ENCODE assay signal across 8 mouse cellular contexts in genomic region chr5:146905486-146906172, GRCm38 (mm10). TPM values are rescaled to one million over a fixed set of nuclear protein-coding genes. Genes with fewer than 3 reads are reported as not detected.
DNase-seq lines count a peak whose midpoint lies in the region; ATAC-seq and TF ChIP-seq lines count a peak whose summit lies in the region.

No protein-coding gene starts in this region.

- TF ChIP-seq EP300 in ES-Bruce4 (IDR thresholded peaks at IDR 0.05; ENCODE audit: insufficient read depth, low read depth, low read length) = no peak

- H3K27ac ChIP-seq in ES-Bruce4 (ENCODE audit: insufficient read depth, low read length) = no peak overlapping the region
- no peak overlapping the region for H3K27ac ChIP-seq in heart, embryonic 15.5 days
- H3K27ac ChIP-seq in neural tube, embryonic 14.5 days (ENCODE audit: low read depth, low read length) = no peak overlapping the region

- peak overlapping the region; percentile 50 for H3K4me2 ChIP-seq in heart, embryonic 15.5 days
- H3K4me2 ChIP-seq in neural tube, embryonic 14.5 days (ENCODE audit: low read depth, low read length) = 0 out of 2 replicates have a peak overlapping the region, but pooled peaks have one; percentile 9

- no peaks in the 10 kb centered on the region for H3K27me3 ChIP-seq in ES-Bruce4 (ENCODE audit: control insufficient read depth, insufficient read depth, low read length, poor library complexity, severe bottlenecking)
- no peaks in the 10 kb centered on the region for H3K27me3 ChIP-seq in heart, embryonic 15.5 days
- no peaks in the 10 kb centered on the region for H3K27me3 ChIP-seq in neural tube, embryonic 14.5 days (ENCODE audit: control insufficient read depth, insufficient read depth, low read length)

- no peaks in the 10 kb centered on the region for H3K9me3 ChIP-seq in ES-Bruce4 (replicated peaks; ENCODE audit: control insufficient read depth, insufficient read depth, low read length, poor library complexity, severe bottlenecking)
- no peaks in the 10 kb centered on the region for H3K9me3 ChIP-seq in heart, embryonic 15.5 days (replicated peaks)
- H3K9me3 ChIP-seq in neural tube, embryonic 14.5 days (ENCODE audit: control insufficient read depth, low read length) = no peaks in the 10 kb centered on the region

- peaks cover 4% of the 10 kb centered on the region for H3K4me1 ChIP-seq in ES-Bruce4 (ENCODE audit: control insufficient read depth, insufficient read depth, low read length)
- peaks cover 8% of the 10 kb centered on the region for H3K4me1 ChIP-seq in heart, embryonic 15.5 days (replicated peaks)
- no peaks in the 10 kb centered on the region for H3K4me1 ChIP-seq in neural tube, embryonic 14.5 days (ENCODE audit: control insufficient read depth, insufficient read depth, low read length)

- peak; percentile 77 for TF ChIP-seq CTCF in ES-Bruce4 (IDR thresholded peaks at IDR 0.05; ENCODE audit: low read depth, low read length)

- ATAC-seq in heart, embryonic 15.5 days (replicated peaks; ENCODE audit: insufficient number of reproducible peaks, insufficient read depth, low FRiP score, low read depth) = no peak
- ATAC-seq in neural tube, embryonic 14.5 days (ENCODE audit: low read depth) = peak; percentile 64

- no peak for TF ChIP-seq POLR2A in ES-Bruce4 (IDR thresholded peaks at IDR 0.05; ENCODE audit: insufficient read depth, low read length)

- no peak overlapping the region for H3K9ac ChIP-seq in ES-Bruce4 (ENCODE audit: low read depth, poor library complexity, severe bottlenecking)
- no peak overlapping the region for H3K9ac ChIP-seq in heart, embryonic 15.5 days
- no peak overlapping the region for H3K9ac ChIP-seq in neural tube, embryonic 14.5 days (replicated peaks; ENCODE audit: low read depth, low read length)

- H3K36me3 ChIP-seq in ES-Bruce4 (ENCODE audit: control insufficient read depth, insufficient read depth, low read length, poor library complexity, severe bottlenecking) = no peaks in the 10 kb centered on the region
- H3K36me3 ChIP-seq in heart, embryonic 15.5 days = no peaks in the 10 kb centered on the region
- H3K36me3 ChIP-seq in neural tube, embryonic 14.5 days (ENCODE audit: control insufficient read depth, insufficient read depth, low read length) = no peaks in the 10 kb centered on the region

- H3K4me3 ChIP-seq in ES-Bruce4 (ENCODE audit: low read depth, low read length) = peak overlapping the region; percentile 8; the same call in 1 of the 2 replicates
- no peak overlapping the region for H3K4me3 ChIP-seq in heart, embryonic 15.5 days
- no peak overlapping the region for H3K4me3 ChIP-seq in neural tube, embryonic 14.5 days (ENCODE audit: low read depth, low read length)

- DNase-seq in c-Kit-positive CD71-negative TER-119-negative erythroid progenitor cells, embryonic 14.5 days (ENCODE audit: low read depth) = peak; percentile 83
- peak; percentile 19 for DNase-seq in fibroblast of lung, adult 2 months (ENCODE audit: low read depth)
- peak; percentile 77 for DNase-seq in kidney, postnatal 14 days
- DNase-seq in lung, adult 18-20 months = peak; percentile 64
- DNase-seq in testis, postnatal 14 days (ENCODE audit: low spot score) = peak; percentile 53

- 25% methylated on average over 14 of the region's 14 CpGs for WGBS in heart, embryonic 15.5 days
- 26% methylated on average over 14 of the region's 14 CpGs for WGBS in neural tube, embryonic 14.5 days

RNA-seq across cellular contexts. Expression of gene Gtf3a, which starts 42.8 kb away (rescaled TPM):
- 75.9 and 80.6 TPM in 2 replicates for polyA plus RNA-seq in ES-Bruce4 (2011; ENCODE audit: insufficient read depth, insufficient read length, low read depth, missing spikeins)
- 68.3 and 84.7 TPM in 2 replicates for polyA plus RNA-seq in heart, embryonic 15.5 days (2015; fragmentation: Nextera tagmentation; extraction: Ambion mirVana)
- 104 and 105 TPM in 2 replicates for polyA plus RNA-seq in neural tube, embryonic 14.5 days (2014; fragmentation: Nextera tagmentation; extraction: Ambion mirVana)

RNA-seq across cellular contexts. Expression of gene Mtif3, which starts 58.0 kb away (rescaled TPM):
- polyA plus RNA-seq in ES-Bruce4 (2011; ENCODE audit: insufficient read depth, insufficient read length, low read depth, missing spikeins) = 14.7 and 16.5 TPM in 2 replicates
- polyA plus RNA-seq in heart, embryonic 15.5 days (2015; fragmentation: Nextera tagmentation; extraction: Ambion mirVana) = 18.3 and 21.9 TPM in 2 replicates
- polyA plus RNA-seq in neural tube, embryonic 14.5 days (2014; fragmentation: Nextera tagmentation; extraction: Ambion mirVana) = 25.2 and 34.7 TPM in 2 replicates

Comparison
In these comparisons a context has a peak if more than half of its experiments do, and no peak if none do; other contexts are left out.
1. DNase-seq: peak in every context shown above with its lines; median percentile 83 in c-Kit-positive CD71-negative TER-119-negative erythroid progenitor cells, embryonic 14.5 days; 77 in kidney, postnatal 14 days; 64 in lung, adult 18-20 months; 53 in testis, postnatal 14 days; 19 in fibroblast of lung, adult 2 months.